ENCODE assay signal across 11 mouse cellular contexts in the genomic region with DNA sequence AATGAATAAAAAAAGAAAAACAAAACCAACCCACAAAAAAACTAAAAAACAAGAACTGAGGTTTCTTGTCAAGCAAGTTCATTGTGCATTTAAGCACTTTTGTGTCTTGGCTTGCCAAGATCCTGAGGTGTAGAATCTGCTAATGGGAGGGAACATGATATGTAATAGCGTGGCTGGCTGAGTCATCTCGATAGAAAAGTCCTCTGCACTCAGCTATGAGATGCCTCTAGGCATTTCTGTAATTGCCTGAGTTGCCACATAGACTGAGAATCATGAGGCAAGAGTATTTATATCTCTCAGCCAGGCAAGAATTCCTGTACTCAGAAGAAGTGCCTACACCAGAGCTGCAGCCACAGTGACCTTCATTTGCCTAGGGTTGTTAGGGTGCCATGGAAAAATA.
DNase-seq lines count a peak whose midpoint lies in the region; ATAC-seq lines count a peak whose summit lies in the region.
"Had no signal": no experiment of that assay in that cellular context is flagged by ENCODE, and none has a peak within 500 bp of the region (broad histone marks: within the 10 kb centered on the region; RNA-seq: fewer than 3 reads in every experiment).

No protein-coding gene starts in this region.

- DNase-seq in heart, postnatal 25 days (ENCODE audit: low spot score) = no peak
- DNase-seq in right cerebral cortex, postnatal 25 days = peak; percentile 33
- DNase-seq in right cerebral cortex, postnatal 10 days (ENCODE audit: low spot score in 2 of 2) = no peak
- peak; percentile 88 for DNase-seq in gonadal fat pad, adult 2 months (ENCODE audit: low read depth)
- DNase-seq in telencephalon, adult 2 months (ENCODE audit: low read depth, low spot score) = peak; percentile 76
- no peak for DNase-seq in forebrain, embryonic 11.5 days (ENCODE audit: low spot score)
- no peak for DNase-seq in lung, postnatal 14 days
- DNase-seq: adrenal gland, postnatal 36 days; gastrocnemius, postnatal 14 days; kidney, adult 8-10 months had no signal

- no peak overlapping the region for H3K4me2 ChIP-seq in heart, embryonic 11.5 days
- H3K4me2 ChIP-seq in forebrain, embryonic 11.5 days (ENCODE audit: low read depth, low read length, severe bottlenecking) = no peak overlapping the region

- no peak for ATAC-seq in heart, embryonic 11.5 days (replicated peaks; ENCODE audit: insufficient number of reproducible peaks, low FRiP score, low TSS enrichment)
- ATAC-seq in forebrain, embryonic 11.5 days (replicated peaks; ENCODE audit: low FRiP score) = no peak

- no peak overlapping the region for H3K4me3 ChIP-seq in heart, embryonic 11.5 days (ENCODE audit: low read depth, low read length)
- no peak overlapping the region for H3K4me3 ChIP-seq in forebrain, embryonic 11.5 days (ENCODE audit: low read depth, low read length)

- WGBS in heart, embryonic 11.5 days (ENCODE audit: insufficient replicate concordance) = 61% methylated on average over 2 of the region's 2 CpGs
- 81% methylated on average over 2 of the region's 2 CpGs for WGBS in forebrain, embryonic 11.5 days

- intact Hi-C loops in heart, postnatal 25 days (cut with DNase I) = loop anchor here (5.0 kb wide), 1 partner anchor 974 kb away; no protein-coding TSS in a partner anchor

- no peaks in the 10 kb centered on the region for H3K4me1 ChIP-seq in heart, embryonic 11.5 days (ENCODE audit: control insufficient read depth, insufficient read depth, low read length)
- no peaks in the 10 kb centered on the region for H3K4me1 ChIP-seq in forebrain, embryonic 11.5 days (replicated peaks; ENCODE audit: control insufficient read depth, insufficient read depth, low read length)

- no peaks in the 10 kb centered on the region for H3K9me3 ChIP-seq in heart, embryonic 11.5 days (replicated peaks; ENCODE audit: control insufficient read depth, low read length)
- no peaks in the 10 kb centered on the region for H3K9me3 ChIP-seq in forebrain, embryonic 11.5 days (ENCODE audit: control insufficient read depth, low read length)

- H3K36me3 ChIP-seq in heart, embryonic 11.5 days (ENCODE audit: control insufficient read depth, insufficient read depth, low read length) = peaks cover 5% of the 10 kb centered on the region; the same call in 1 of the 2 replicates
- H3K36me3 ChIP-seq in forebrain, embryonic 11.5 days (ENCODE audit: control insufficient read depth, insufficient read depth, low read length) = peaks cover 3% of the 10 kb centered on the region; the same call in 1 of the 2 replicates

- no peaks in the 10 kb centered on the region for H3K27me3 ChIP-seq in heart, embryonic 11.5 days (ENCODE audit: control insufficient read depth, insufficient read depth, low read length)
- H3K27me3 ChIP-seq in forebrain, embryonic 11.5 days (ENCODE audit: control insufficient read depth, insufficient read depth, low read length) = no peaks in the 10 kb centered on the region

- peak overlapping the region; percentile 38; the same call in 1 of the 2 replicates for H3K27ac ChIP-seq in heart, embryonic 11.5 days (ENCODE audit: low read depth, low read length)
- H3K27ac ChIP-seq in forebrain, embryonic 11.5 days (ENCODE audit: low read depth, low read length) = no peak overlapping the region

- no peak overlapping the region for H3K9ac ChIP-seq in heart, embryonic 11.5 days (ENCODE audit: low read depth, low read length)
- no peak overlapping the region for H3K9ac ChIP-seq in forebrain, embryonic 11.5 days (ENCODE audit: low read length)

Comparison
In these comparisons a context has a peak if more than half of its experiments do, and no peak if none do; other contexts are left out.
1. DNase-seq: peak in right cerebral cortex, postnatal 25 days (single experiment), gonadal fat pad, adult 2 months (single experiment) and telencephalon, adult 2 months (single experiment); none in heart, postnatal 25 days (single experiment), right cerebral cortex, postnatal 10 days (0 of 2), forebrain, embryonic 11.5 days (single experiment) and lung, postnatal 14 days (single experiment).